Mouse (Mus musculus): ENCODE results near the gene Fam120a. TPM values are rescaled to one million over a fixed set of nuclear protein-coding genes. Genes with fewer than 3 reads are reported as not detected.

The Fam120a gene
- total RNA-seq, 4 experiments from 2014 or later: 110 to 144 (median 118) TPM

DNA sequence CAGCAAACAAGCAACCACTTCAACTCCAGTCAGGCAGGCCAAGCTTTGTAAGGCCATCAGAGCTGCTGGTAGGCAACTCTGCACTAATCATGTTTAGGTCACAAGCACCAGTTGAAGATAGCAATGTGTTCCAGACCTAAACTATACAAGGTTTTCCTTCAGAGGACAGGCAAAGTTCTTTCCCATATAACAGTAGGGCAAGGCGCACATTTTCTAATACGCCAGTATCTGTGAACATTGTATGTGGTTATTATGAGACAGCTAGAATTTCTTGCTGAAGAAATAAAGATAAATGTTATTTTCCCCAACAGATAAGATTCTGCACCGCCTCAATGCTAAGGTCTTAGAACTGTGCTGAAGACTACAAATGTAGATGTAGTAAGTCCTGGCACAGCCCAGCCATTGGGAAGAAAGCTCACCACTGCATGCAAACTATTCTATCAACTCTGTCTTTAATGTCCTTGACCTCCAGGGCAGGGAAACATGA, 50.7 kb downstream of the Fam120a start:
- DNase-seq (ENCODE audit: low spot score in 2 of 2): no peak

DNA sequence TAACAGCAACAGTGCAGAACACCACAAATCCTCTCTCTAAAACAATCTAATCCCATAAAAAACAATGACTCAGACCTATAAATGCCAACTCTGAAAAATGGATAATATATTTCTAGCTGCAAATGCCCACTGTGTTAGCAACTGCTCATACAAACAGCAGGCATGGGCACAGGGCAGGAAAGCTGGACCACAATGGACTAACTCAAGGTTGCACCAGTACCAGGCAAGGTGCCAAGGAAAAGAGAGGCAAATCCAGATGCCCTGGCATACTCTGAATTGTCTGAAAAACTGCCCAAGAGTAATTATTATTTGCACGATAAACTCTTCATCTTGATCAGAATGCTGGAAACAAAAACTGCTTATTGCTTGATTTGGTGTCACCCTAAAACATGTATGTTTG, 54.1 kb downstream of the Fam120a start:
- no peak for DNase-seq (ENCODE audit: low spot score in 2 of 2)

GRCm38 (mm10) chr13:48913141-48913540, 54.7 kb downstream of the Fam120a start:
- DNase-seq (ENCODE audit: low spot score in 2 of 2): no peak

- DNase-seq (ENCODE audit: low spot score in 2 of 2): no peak
Observed at GRCm38 (mm10) chr13:48911426-48911825, 56.4 kb downstream of the Fam120a start.

- no peak for DNase-seq (ENCODE audit: low spot score in 2 of 2)
Observed at GRCm38 (mm10) chr13:48905458-48905857, 62.4 kb downstream of the Fam120a start.

GRCm38 (mm10) chr13:48895376-48895775, 72.4 kb downstream of the Fam120a start:
- DNase-seq (ENCODE audit: low spot score in 2 of 2): no peak

DNA sequence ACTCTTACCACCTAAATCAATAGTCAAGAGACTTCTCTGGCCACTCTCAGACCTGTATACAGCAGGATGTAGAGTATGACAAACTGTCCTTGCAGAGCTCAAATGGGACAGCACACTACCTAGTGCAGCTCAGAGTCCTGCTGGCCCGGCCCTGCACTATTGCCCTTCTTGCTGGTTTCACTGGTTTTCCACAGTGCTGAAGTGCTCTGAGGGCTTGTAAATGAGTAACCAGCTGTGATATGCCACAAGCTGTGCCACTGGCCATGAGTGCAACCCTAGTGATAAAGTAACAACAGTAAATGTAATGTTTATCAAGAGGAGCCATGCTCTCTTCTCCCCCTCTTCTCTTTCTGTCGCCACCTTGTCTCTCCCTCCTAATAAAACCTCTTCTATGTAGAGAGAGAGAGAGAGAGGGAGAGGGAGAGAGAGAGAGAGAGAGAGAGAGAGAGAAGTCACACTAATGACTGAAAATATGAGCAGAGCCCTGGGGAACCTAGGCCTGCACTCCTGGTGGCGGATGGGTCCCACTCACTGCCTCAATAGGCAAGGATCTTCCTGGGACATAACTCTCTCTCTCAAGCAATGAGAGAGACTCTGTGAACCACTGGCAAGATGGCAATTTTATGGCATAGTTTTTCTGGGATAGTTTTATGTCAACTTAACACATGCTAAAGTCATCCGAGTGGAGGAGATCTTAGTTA, 77.4 kb downstream of the Fam120a start:
- no peak for DNase-seq (ENCODE audit: low spot score in 2 of 2)

DNA sequence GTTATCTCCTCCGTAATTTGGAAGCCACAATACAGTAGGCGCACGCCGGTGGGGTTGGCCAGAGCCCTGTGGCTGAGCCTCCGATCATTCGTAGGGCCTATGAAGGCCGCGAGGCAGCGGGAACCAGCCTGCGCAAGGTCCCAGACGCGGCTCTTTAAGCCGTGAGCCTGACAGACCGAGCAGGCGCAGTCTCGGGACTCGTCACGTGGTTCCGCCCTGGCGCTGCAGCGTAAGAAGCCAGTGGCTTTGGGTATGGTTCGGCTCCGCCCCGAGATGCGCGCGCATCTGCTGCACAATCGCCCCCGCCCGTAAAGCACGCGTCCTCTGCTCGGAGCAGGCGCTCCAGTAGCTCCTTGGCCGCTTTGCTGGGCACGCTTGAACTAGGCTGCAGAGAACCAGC, 89.3 kb downstream of the Fam120a start:
- peak; percentile 97 to 98 for DNase-seq (ENCODE audit: low spot score in 2 of 2)

- no peak for DNase-seq (ENCODE audit: low spot score in 2 of 2)
Observed at GRCm38 (mm10) chr13:48877805-48878204, 90.0 kb downstream of the Fam120a start.

- no peak for DNase-seq (ENCODE audit: low spot score in 2 of 2)
Observed at GRCm38 (mm10) chr13:48872726-48873125, 95.1 kb downstream of the Fam120a start.

GRCm38 (mm10) chr13:48871887-48872606, 95.8 kb downstream of the Fam120a start:
- no peak for DNase-seq (ENCODE audit: low spot score in 2 of 2)

DNA sequence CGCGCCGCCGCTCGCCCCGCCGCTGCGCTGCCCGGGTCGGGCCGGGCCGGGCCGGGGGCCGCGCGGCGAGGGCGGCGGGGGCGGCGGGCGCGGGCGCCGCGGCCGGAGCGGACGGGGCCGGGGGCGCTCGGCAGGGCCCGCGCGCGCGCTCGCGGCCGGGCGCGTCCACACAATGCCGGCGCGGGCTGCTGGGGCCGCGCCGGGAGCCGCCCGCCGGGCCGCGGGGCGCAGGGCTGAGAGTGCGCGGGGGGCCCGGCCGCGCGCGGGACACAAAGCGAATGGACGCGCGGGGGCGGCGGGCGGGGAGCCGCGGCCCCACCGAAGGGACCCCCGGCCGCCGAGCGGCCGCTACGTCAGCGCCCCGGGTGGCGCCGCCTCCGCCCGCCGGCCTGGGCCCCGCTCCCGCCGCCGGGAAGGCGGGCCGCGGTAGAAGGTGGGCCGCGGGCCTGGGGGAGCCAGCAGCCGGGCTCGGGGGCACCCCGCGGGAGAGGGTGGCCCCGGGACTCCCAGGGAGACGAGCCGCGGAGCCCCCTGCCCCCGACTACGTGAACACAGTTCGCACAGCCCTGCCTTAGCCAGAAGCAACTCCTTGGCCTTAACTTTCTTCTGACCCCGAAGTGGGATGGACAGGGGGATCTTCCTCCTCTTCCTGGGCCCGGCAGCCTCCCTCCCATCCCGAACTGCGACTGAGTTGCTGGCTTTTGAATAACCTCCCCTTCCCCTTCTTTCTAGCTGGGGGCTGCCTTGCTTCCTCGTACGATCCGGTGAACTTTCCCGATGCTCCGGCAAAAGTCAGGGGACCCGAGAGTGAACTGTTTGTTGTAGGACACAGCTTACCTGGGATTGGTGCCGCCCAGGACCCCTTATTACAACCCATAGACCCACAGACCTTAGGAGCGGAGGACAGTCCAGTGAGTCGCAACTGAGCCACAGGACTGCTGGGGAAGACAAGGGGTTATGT, 96.8 kb downstream of the Fam120a start, which contains the start of gene Phf2:
TSS of gene Phf2 (minus strand) at position 349 of the 961 bp plus-strand sequence.
- no peak for DNase-seq (ENCODE audit: low spot score in 2 of 2)

GRCm38 (mm10) chr13:48869950-48870770, 97.7 kb downstream of the Fam120a start:
- DNase-seq (ENCODE audit: low spot score in 2 of 2): no peak

DNA sequence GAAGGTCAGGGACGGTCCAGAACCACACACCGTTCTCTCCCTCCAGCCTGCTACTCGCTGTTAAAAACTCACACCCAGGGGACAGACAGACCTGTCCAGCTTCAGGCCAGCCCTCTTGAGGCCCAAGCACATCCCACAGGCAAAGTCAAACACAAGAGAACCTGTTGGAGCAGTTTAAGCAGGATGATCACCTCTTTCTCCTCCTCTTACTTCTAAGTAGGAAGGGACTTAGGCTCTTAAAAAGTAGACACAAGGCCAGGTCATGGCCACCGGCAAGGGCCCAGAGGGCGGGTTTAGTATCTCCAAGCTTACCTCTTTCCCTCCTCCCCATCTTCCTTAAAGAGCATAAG, 98.2 kb downstream of the Fam120a start:
- DNase-seq (ENCODE audit: low spot score in 2 of 2): no peak

DNA sequence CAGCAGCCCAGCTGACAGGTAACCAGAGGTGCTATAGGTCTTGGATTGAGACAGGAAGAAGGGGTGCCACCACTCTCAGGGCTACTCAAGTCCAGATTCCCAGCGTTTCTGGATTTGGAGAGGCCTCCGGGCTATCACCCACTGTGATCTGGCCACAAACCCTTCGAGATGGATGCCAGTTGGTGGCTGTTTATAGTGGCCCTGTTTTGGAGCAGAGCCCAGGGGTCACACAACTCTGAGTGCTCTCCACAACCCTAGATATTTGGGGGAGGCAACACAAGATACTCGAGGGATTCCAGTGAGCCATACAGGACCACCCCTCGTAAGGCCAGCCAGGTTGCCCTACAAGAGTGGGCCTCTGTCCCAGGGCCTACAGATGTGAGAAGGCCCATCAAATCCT, 98.7 kb downstream of the Fam120a start:
- no peak for DNase-seq (ENCODE audit: low spot score in 2 of 2)

- no peak for DNase-seq (ENCODE audit: low spot score in 2 of 2)
Observed at GRCm38 (mm10) chr13:48864673-48865356, 103.0 kb downstream of the Fam120a start.

DNA sequence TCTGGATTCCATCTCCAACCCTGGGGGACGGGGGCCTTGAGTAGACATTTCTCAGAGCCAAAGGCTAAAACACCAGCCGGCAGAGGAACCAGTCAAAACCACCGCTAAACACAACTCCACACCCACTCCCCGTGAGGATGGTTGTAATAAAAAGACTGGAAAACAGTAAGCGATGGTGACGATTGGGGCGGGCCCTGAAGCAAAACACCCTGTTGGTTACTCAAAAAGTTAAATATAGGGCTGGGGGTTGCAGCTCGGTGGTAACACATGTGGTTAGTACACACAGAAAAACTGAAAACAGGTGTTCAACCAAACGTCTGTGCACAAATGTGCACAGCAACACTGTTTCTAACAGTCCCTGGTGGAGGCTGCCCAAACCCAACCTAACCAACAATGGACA, 104.3 kb downstream of the Fam120a start:
- no peak for DNase-seq (ENCODE audit: low spot score in 2 of 2)

GRCm38 (mm10) chr13:48861913-48862312, 105.9 kb downstream of the Fam120a start:
- no peak for DNase-seq (ENCODE audit: low spot score in 2 of 2)

GRCm38 (mm10) chr13:48858779-48859178, 109.0 kb downstream of the Fam120a start:
- no peak for DNase-seq (ENCODE audit: low spot score in 2 of 2)

DNA sequence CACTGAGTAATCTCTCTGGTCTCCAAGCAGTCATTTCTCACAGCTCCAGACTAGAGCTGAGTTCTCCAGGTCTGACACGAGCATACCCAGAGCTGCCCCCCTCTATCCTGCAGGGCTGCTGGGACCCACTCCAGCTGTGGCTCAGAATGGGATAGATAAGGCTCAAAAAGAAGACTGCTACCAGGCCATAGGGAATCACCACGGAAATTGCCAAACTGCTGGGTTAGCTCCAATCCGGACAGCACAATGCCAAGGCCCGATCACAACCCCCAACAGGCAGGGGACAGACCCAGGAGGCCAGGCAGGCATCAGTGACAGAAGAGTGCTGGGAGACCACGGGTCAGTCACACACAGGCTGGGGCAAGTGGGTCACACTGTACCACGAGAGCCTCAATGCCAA, 109.8 kb downstream of the Fam120a start:
- DNase-seq (ENCODE audit: low spot score in 2 of 2): no peak
